Mouse (Mus musculus) brain, adult 2 months (tissue): Measurements from ENCODE around the gene Dab1.
A peak's percentile ranks its signal among the peaks of the same experiment; 100 is the strongest.

Experiments used
- DNase-seq: peaks from one replicate; pipeline ENCODE4 v3.0.0; 2011; ENCODE audit warnings: low read depth, low spot score

Dab1 gene

GRCm38 (mm10) chr4:103822669-103823068 is 203.5 kb downstream of the Dab1 start:
- DNase-seq = peak; percentile 41

GRCm38 (mm10) chr4:103838377-103838776 is 219.2 kb downstream of the Dab1 start:
- no peak for DNase-seq

GRCm38 (mm10) chr4:103839541-103839940 is 220.4 kb downstream of the Dab1 start:
- DNase-seq = no peak

- no peak for DNase-seq
Measured at GRCm38 (mm10) chr4:103841126-103841525, 222.0 kb downstream of the Dab1 start.

- DNase-seq = no peak
Measured at GRCm38 (mm10) chr4:103844635-103845034, 225.5 kb downstream of the Dab1 start.

GRCm38 (mm10) chr4:103857173-103857572 is 238.0 kb downstream of the Dab1 start:
- peak; percentile 35 for DNase-seq

- no peak for DNase-seq
Measured at GRCm38 (mm10) chr4:103875564-103875963, 256.4 kb downstream of the Dab1 start.

GRCm38 (mm10) chr4:103878841-103879240 is 259.7 kb downstream of the Dab1 start:
- DNase-seq = no peak

- peak; percentile 96 for DNase-seq
Measured at GRCm38 (mm10) chr4:103881641-103882040, 262.5 kb downstream of the Dab1 start.

GRCm38 (mm10) chr4:103888086-103888485 is 268.9 kb downstream of the Dab1 start:
- peak; percentile 27 for DNase-seq

GRCm38 (mm10) chr4:103889110-103889509 is 270.0 kb downstream of the Dab1 start:
- peak; percentile 69 for DNase-seq

- peak; percentile 63 for DNase-seq
Measured at GRCm38 (mm10) chr4:103896806-103897205, 277.6 kb downstream of the Dab1 start.

- DNase-seq = no peak
Measured at GRCm38 (mm10) chr4:103897702-103898101, 278.5 kb downstream of the Dab1 start.

- no peak for DNase-seq
Measured at GRCm38 (mm10) chr4:103911441-103911840, 292.3 kb downstream of the Dab1 start.

- peak; percentile 52 for DNase-seq
Measured at GRCm38 (mm10) chr4:103912071-103912470, 292.9 kb downstream of the Dab1 start.

GRCm38 (mm10) chr4:103922431-103922931 is 303.3 kb downstream of the Dab1 start:
- DNase-seq = peak; percentile 29

GRCm38 (mm10) chr4:103926682-103927081 is 307.5 kb downstream of the Dab1 start:
- DNase-seq = no peak

GRCm38 (mm10) chr4:103929631-103930030 is 310.5 kb downstream of the Dab1 start:
- DNase-seq = peak; percentile 33

- DNase-seq = no peak
Measured at GRCm38 (mm10) chr4:103934364-103934763, 315.2 kb downstream of the Dab1 start.

- no peak for DNase-seq
Measured at GRCm38 (mm10) chr4:103948255-103948654, 329.1 kb downstream of the Dab1 start.

GRCm38 (mm10) chr4:103953652-103954220 is 334.6 kb downstream of the Dab1 start:
- peak; percentile 12 for DNase-seq

- DNase-seq = peak; percentile 47
Measured at GRCm38 (mm10) chr4:103961134-103962049, 342.2 kb downstream of the Dab1 start.

- no peak for DNase-seq
Measured at GRCm38 (mm10) chr4:103969906-103970305, 350.7 kb downstream of the Dab1 start.
